Mouse (Mus musculus) MEL (cell line): ENCODE results near the gene Elp1. TPM values are rescaled to one million over a fixed set of nuclear protein-coding genes. Genes with fewer than 3 reads are reported as not detected.

Experiments
- DNase-seq: peaks from one replicate; pipeline ENCODE4 v3.0.0; 2011; ENCODE audit warnings: low read depth, low spot score
- H3K27ac ChIP-seq: 2 replicates; pipeline ENCODE4 v1.5.1; 2012; ENCODE audit warnings: low read depth, mild to moderate bottlenecking, control low read depth, low read length, moderate library complexity; ENCODE audit not compliant: control insufficient read depth
- H3K27me3 ChIP-seq, 2 experiments: fragments of 150-350 bp in 1 of 2; sonication (generic) in 1 of 2; 2 replicates each; pipeline ENCODE4 v1.6.1; 2012; ENCODE audit warnings: low read length in 2 of 2, mild to moderate bottlenecking in 2 of 2, improper control_type of control experiment in 1 of 2, moderate library complexity in 1 of 2; ENCODE audit not compliant: insufficient read depth in 2 of 2, control insufficient read depth in 1 of 2
- H3K36me3 ChIP-seq, 2 experiments: 2 replicates each; pipeline ENCODE4 v1.6.1; 2012 to 2014; ENCODE audit warnings: low read length in 2 of 2, improper control_type of control experiment in 1 of 2, inconsistent platforms in 1 of 2, mild to moderate bottlenecking in 1 of 2; ENCODE audit not compliant: insufficient read depth in 2 of 2, control insufficient read depth in 1 of 2
- H3K4me1 ChIP-seq, 2 experiments: fragments of 150-350 bp in 1 of 2; sonication (generic) in 1 of 2; 2 replicates each; pipeline ENCODE4 v1.6.1; 2012; ENCODE audit warnings: low read length in 2 of 2, improper control_type of control experiment in 1 of 2, mild to moderate bottlenecking in 1 of 2; ENCODE audit not compliant: insufficient read depth in 2 of 2, control insufficient read depth in 1 of 2
- H3K4me3 ChIP-seq, 2 experiments: fragments of 150-350 bp in 1 of 2; sonication (generic) in 1 of 2; 2 replicates each; pipeline ENCODE4 v1.5.1; 2012; ENCODE audit warnings: low read depth in 2 of 2, low read length in 2 of 2, mild to moderate bottlenecking in 2 of 2, moderate library complexity in 2 of 2, control low read depth in 1 of 2, improper control_type of control experiment in 1 of 2; ENCODE audit not compliant: control insufficient read depth in 1 of 2, insufficient read depth in 1 of 2
- H3K79me2 ChIP-seq: 2 replicates; pipeline ENCODE4 v1.6.1; 2012; ENCODE audit warnings: mild to moderate bottlenecking, low read length, moderate library complexity; ENCODE audit not compliant: control insufficient read depth, poor library complexity, insufficient read depth
- H3K9ac ChIP-seq: 2 replicates; pipeline ENCODE4 v1.6.1; 2012; ENCODE audit warnings: low read depth, mild to moderate bottlenecking, control low read depth, low read length, moderate library complexity; ENCODE audit not compliant: control insufficient read depth, poor library complexity, severe bottlenecking
- H3K9me3 ChIP-seq: fragments of 150-350 bp; sonication (generic); replicated peaks from 2 replicates; pipeline ENCODE4 v1.6.1; 2012; ENCODE audit warnings: mild to moderate bottlenecking, low read length, improper control_type of control experiment, moderate library complexity; ENCODE audit not compliant: insufficient read depth
- BHLHE40 ChIP-seq: IDR thresholded peaks from 2 replicates; pipeline ENCODE4 v1.6.1; 2012; ENCODE audit warnings: low read depth, mild to moderate bottlenecking, inconsistent platforms, low read length, improper control_type of control experiment, borderline replicate concordance
- CHD1 ChIP-seq: IDR thresholded peaks from 2 replicates; pipeline ENCODE4 v1.6.1; 2012; ENCODE audit warnings: low read depth, mild to moderate bottlenecking, inconsistent platforms, low read length, improper control_type of control experiment
- CHD2 ChIP-seq: IDR thresholded peaks from 2 replicates; pipeline ENCODE4 v1.6.1; 2011; ENCODE audit warnings: low read length, improper control_type of control experiment
- CTCF ChIP-seq, 3 experiments: IDR thresholded peaks in 2 of 3; conservative IDR thresholded peaks in 1 of 3; 2 replicates each; pipeline ENCODE4 v1.5.1; 2011 to 2012; ENCODE audit warnings: low read length in 3 of 3, low read depth in 2 of 3, mild to moderate bottlenecking in 2 of 3, improper control_type of control experiment in 1 of 3, inconsistent platforms in 1 of 3, mixed read lengths in 1 of 3, moderate library complexity in 1 of 3; ENCODE audit not compliant: control insufficient read depth in 1 of 3, insufficient read depth in 1 of 3, poor library complexity in 1 of 3, severe bottlenecking in 1 of 3
- E2F4 ChIP-seq: IDR thresholded peaks from 2 replicates; pipeline ENCODE4 v1.6.1; 2011; ENCODE audit warnings: low read depth, low read length, improper control_type of control experiment, borderline replicate concordance
- ELF1 ChIP-seq: IDR thresholded peaks from 2 replicates; pipeline ENCODE4 v1.6.1; 2014; ENCODE audit warnings: low read depth, mild to moderate bottlenecking, inconsistent platforms, low read length, improper control_type of control experiment, moderate library complexity
- EP300 ChIP-seq, 2 experiments: IDR thresholded peaks; 2 replicates each; pipeline ENCODE4 v1.6.1; 2011; ENCODE audit warnings: improper control_type of control experiment in 2 of 2, low read length in 2 of 2, low read depth in 1 of 2, mild to moderate bottlenecking in 1 of 2
- ETS1 ChIP-seq: IDR thresholded peaks from 2 replicates; pipeline ENCODE4 v1.6.1; 2012; ENCODE audit warnings: low read depth, mild to moderate bottlenecking, inconsistent platforms, low read length, improper control_type of control experiment, moderate library complexity
- GABPA ChIP-seq: IDR thresholded peaks from 2 replicates; pipeline ENCODE4 v1.6.1; 2012; ENCODE audit warnings: low read depth, mild to moderate bottlenecking, inconsistent platforms, low read length, improper control_type of control experiment, moderate library complexity
- GATA1 ChIP-seq: IDR thresholded peaks from 2 replicates; pipeline ENCODE4 v1.6.1; 2011; ENCODE audit warnings: low read depth, low read length, improper control_type of control experiment
- HCFC1 ChIP-seq: IDR thresholded peaks from 2 replicates; pipeline ENCODE4 v1.6.1; 2012; ENCODE audit warnings: low read depth, mild to moderate bottlenecking, inconsistent platforms, low read length, improper control_type of control experiment, moderate library complexity
- JUND ChIP-seq: IDR thresholded peaks from 2 replicates; pipeline ENCODE4 v1.6.1; 2011; ENCODE audit warnings: low read depth, mild to moderate bottlenecking, improper control_type of control experiment, low read length
- KAT2A ChIP-seq: conservative IDR thresholded peaks from 2 replicates; pipeline ENCODE4 v1.6.1; 2012; ENCODE audit warnings: low read depth, low read length, improper control_type of control experiment, inconsistent platforms
- MAFK ChIP-seq: IDR thresholded peaks from 2 replicates; pipeline ENCODE4 v1.6.1; 2011; ENCODE audit warnings: low read depth, mild to moderate bottlenecking, low read length, improper control_type of control experiment, borderline replicate concordance
- MAZ ChIP-seq: IDR thresholded peaks from 2 replicates; pipeline ENCODE4 v1.6.1; 2012; ENCODE audit warnings: low read depth, mild to moderate bottlenecking, inconsistent platforms, low read length, improper control_type of control experiment
- MEF2A ChIP-seq: IDR thresholded peaks from 2 replicates; pipeline ENCODE4 v1.6.1; 2014; ENCODE audit warnings: low read depth, mild to moderate bottlenecking, inconsistent platforms, low read length, improper control_type of control experiment; ENCODE audit not compliant: poor library complexity, insufficient replicate concordance, severe bottlenecking; ENCODE audit errors: extremely low read depth
- MXI1 ChIP-seq: IDR thresholded peaks from 2 replicates; pipeline ENCODE4 v1.6.1; 2011; ENCODE audit warnings: mild to moderate bottlenecking, low read depth, low read length, improper control_type of control experiment
- MYB ChIP-seq: IDR thresholded peaks from 2 replicates; pipeline ENCODE4 v1.6.1; 2011; ENCODE audit warnings: mild to moderate bottlenecking, low read depth, low read length, improper control_type of control experiment
- MYC ChIP-seq: IDR thresholded peaks from 2 replicates; pipeline ENCODE4 v1.6.1; 2011; ENCODE audit warnings: low read depth, mild to moderate bottlenecking, low read length, improper control_type of control experiment, moderate library complexity
- NELFE ChIP-seq: IDR thresholded peaks from 2 replicates; pipeline ENCODE4 v1.6.1; 2011; ENCODE audit warnings: low read depth, low read length, improper control_type of control experiment
- NRF1 ChIP-seq: IDR thresholded peaks from 2 replicates; pipeline ENCODE4 v1.6.1; 2014; ENCODE audit warnings: low read depth, mild to moderate bottlenecking, inconsistent platforms, low read length, improper control_type of control experiment, moderate library complexity; ENCODE audit not compliant: poor library complexity, insufficient read depth, severe bottlenecking
- POLR2AphosphoS2 ChIP-seq: IDR thresholded peaks from 2 replicates; pipeline ENCODE4 v1.6.1; 2011; ENCODE audit warnings: low read length, improper control_type of control experiment
- POLR2AphosphoS5 ChIP-seq: IDR thresholded peaks from 2 replicates; pipeline ENCODE4 v1.6.1; 2012; ENCODE audit warnings: low read depth, borderline replicate concordance, mild to moderate bottlenecking, inconsistent platforms, low read length, moderate library complexity, mixed read lengths
- RAD21 ChIP-seq: IDR thresholded peaks from 2 replicates; pipeline ENCODE4 v1.6.1; 2011; ENCODE audit warnings: mild to moderate bottlenecking, low read depth, low read length, improper control_type of control experiment
- RCOR1 ChIP-seq: IDR thresholded peaks from 2 replicates; pipeline ENCODE4 v1.6.1; 2012; ENCODE audit warnings: low read depth, mild to moderate bottlenecking, inconsistent platforms, low read length, improper control_type of control experiment
- SMC3 ChIP-seq: IDR thresholded peaks from 2 replicates; pipeline ENCODE4 v1.6.1; 2011; ENCODE audit warnings: low read depth, low read length, improper control_type of control experiment
- TBP ChIP-seq: IDR thresholded peaks from 2 replicates; pipeline ENCODE4 v1.8.0; 2011; ENCODE audit warnings: low read depth, low read length, improper control_type of control experiment
- UBTF ChIP-seq: IDR thresholded peaks from 2 replicates; pipeline ENCODE4 v1.6.1; 2012; ENCODE audit warnings: low read depth, mild to moderate bottlenecking, inconsistent platforms, low read length, improper control_type of control experiment, moderate library complexity, borderline replicate concordance; ENCODE audit not compliant: insufficient read depth
- USF1 ChIP-seq: IDR thresholded peaks from 2 replicates; pipeline ENCODE4 v1.6.1; 2014; ENCODE audit warnings: low read depth, mild to moderate bottlenecking, inconsistent platforms, low read length, improper control_type of control experiment, moderate library complexity
- USF2 ChIP-seq, 2 experiments: IDR thresholded peaks; 2 replicates each; pipeline ENCODE4 v1.6.1; 2011 to 2012; ENCODE audit warnings: improper control_type of control experiment in 2 of 2, low read length in 2 of 2, borderline replicate concordance in 1 of 2, inconsistent platforms in 1 of 2, low read depth in 1 of 2, mild to moderate bottlenecking in 1 of 2; ENCODE audit not compliant: insufficient read depth in 1 of 2
- ZC3H11A ChIP-seq: IDR thresholded peaks from 2 replicates; pipeline ENCODE4 v1.6.1; 2012; ENCODE audit warnings: low read depth, mild to moderate bottlenecking, inconsistent platforms, low read length, improper control_type of control experiment
- ZKSCAN1 ChIP-seq: IDR thresholded peaks from 2 replicates; pipeline ENCODE4 v1.6.1; 2012; ENCODE audit warnings: low read depth, mild to moderate bottlenecking, inconsistent platforms, low read length, improper control_type of control experiment, moderate library complexity
- ZMIZ1 ChIP-seq: IDR thresholded peaks from 2 replicates; pipeline ENCODE4 v1.6.1; 2012; ENCODE audit warnings: low read depth, mild to moderate bottlenecking, inconsistent platforms, low read length, improper control_type of control experiment, moderate library complexity
- ZNF384 ChIP-seq: IDR thresholded peaks from 2 replicates; pipeline ENCODE4 v1.6.1; 2012; ENCODE audit warnings: low read depth, mild to moderate bottlenecking, inconsistent platforms, low read length, improper control_type of control experiment
- polyA plus RNA-seq, 2 experiments: library from polyadenylated mRNA; stranded (reverse) in 1 of 2; unstranded in 1 of 2; fragments of >175 nt in 1 of 2; fragments of >200 nt in 1 of 2; gene quantifications; 2 replicates each; pipeline versions ENCODE4 v1.2.1 to v1.2.4; 2012; ENCODE audit warnings: low replicate concordance in 2 of 2, low read depth in 1 of 2; ENCODE audit not compliant: insufficient read length in 2 of 2, insufficient read depth in 1 of 2, missing spikeins in 1 of 2
- total RNA-seq: library from RNA; depleted of rRNA; stranded (reverse); fragments of 300-350 nt; gene quantifications from 2 replicates; pipeline ENCODE4 v1.2.3, GENCODE M21; 2012; rRNA removed

Gene Elp1
- total RNA-seq (38.4 and 41.3 TPM in 2 replicates), polyA plus RNA-seq (100 to 1,000 TPM in 1 of 2 experiments, 10 to 100 TPM in 1; 38.0 to 144 TPM)

GRCm38 (mm10) chr4:56801907-56802668 lies at the start of gene Elp1, which contains the start of gene Fam206a:
TSS of gene Elp1 (minus strand) at chr4:56802331.
TSS of gene Fam206a (plus strand) at chr4:56802345.
- Histone ChIP-seq H3K4me3 (peak within 1 kb of the TSS; percentile 97 to 98), H3K4me1 (peaks cover 0 to 13% of the 10 kb centered on the region in 2 experiments; a peak in 3 of 4 replicates), H3K27me3 (no peaks in the 10 kb centered on the region), H3K36me3 (peaks cover 14 to 26% of the 10 kb centered on the region in 2 experiments), H3K27ac (peak within 1 kb of the TSS; percentile 70), H3K9me3 (no peaks in the 10 kb centered on the region), H3K9ac (peak within 1 kb of the TSS; percentile 92), H3K79me2 (peaks cover 38% of the 10 kb centered on the region)
- DNase-seq, result peak; percentile 93
- TF ChIP-seq UBTF, result no peak
- peak; percentile 40; the same call in 1 of the 2 replicates for TF ChIP-seq TBP
- TF ChIP-seq MYB, result no peak
- TF ChIP-seq CHD2, result no peak
- TF ChIP-seq NELFE, result peak; percentile 87
- peak; percentile 91 for TF ChIP-seq NRF1
- TF ChIP-seq MAZ, result peak; percentile 36; the same call in 1 of the 2 replicates
- 0 out of 4 replicates have a peak, but pooled peaks of 1 of the 2 experiments have one; percentile 25 for TF ChIP-seq EP300 (IDR thresholded peaks at IDR 0.05; ENCODE audit: low read depth in 1 of 2, low read length in 2 of 2)
- TF ChIP-seq ZNF384, result no peak
- TF ChIP-seq MEF2A, result no peak
- no peak for TF ChIP-seq USF2 (IDR thresholded peaks at IDR 0.05; ENCODE audit: borderline replicate concordance in 1 of 2, insufficient read depth in 1 of 2, low read depth in 1 of 2, low read length in 2 of 2)
- TF ChIP-seq MAFK, result no peak
- no peak; the same call in 1 of the 2 replicates for TF ChIP-seq KAT2A
- no peak for TF ChIP-seq ZKSCAN1
- TF ChIP-seq GABPA, result no peak
- no peak for TF ChIP-seq CHD1
- no peak for TF ChIP-seq RCOR1
- no peak for TF ChIP-seq GATA1
- TF ChIP-seq JUND, result no peak
- TF ChIP-seq ETS1, result peak; percentile 31; the same call in 1 of the 2 replicates
- no peak for TF ChIP-seq CTCF (IDR thresholded peaks at IDR 0.05 in 2 of 3, conservative IDR thresholded peaks at IDR 0.05 in 1 of 3; ENCODE audit: control insufficient read depth in 1 of 3, insufficient read depth in 1 of 3, low read depth in 2 of 3, low read length in 3 of 3, poor library complexity in 1 of 3, severe bottlenecking in 1 of 3)
- no peak for TF ChIP-seq POLR2AphosphoS5
- no peak for TF ChIP-seq BHLHE40
- TF ChIP-seq MYC, result peak; percentile 65
- 0 out of 2 replicates have a peak, but pooled peaks have one; percentile 9 for TF ChIP-seq ELF1
- peak; percentile 58; the same call in 1 of the 2 replicates for TF ChIP-seq POLR2AphosphoS2
- no peak for TF ChIP-seq SMC3
- TF ChIP-seq RAD21, result no peak
- peak; percentile 88 for TF ChIP-seq HCFC1
- TF ChIP-seq MXI1, result peak; percentile 96
- TF ChIP-seq ZC3H11A, result no peak
- TF ChIP-seq USF1, result no peak
- peak; percentile 62; the same call in 1 of the 2 replicates for TF ChIP-seq ZMIZ1
- TF ChIP-seq E2F4, result no peak; the same call in 1 of the 2 replicates
